Mouse (Mus musculus) adrenal gland (tissue): Measurements from ENCODE around the gene Gm49368.
"Not testable (repeated sequence)": the region's sequence is repeated elsewhere in the genome, so short reads cannot be mapped to it uniquely, and the experiment has no call there.

Source experiments
- intact Hi-C: fragments of 180-260 bp; cut with DNase I; formaldehyde crosslinking; loops from one replicate; pipeline ENCODE4 v1.15.1; 2025
- long read RNA-seq, 2 experiments: library from polyadenylated mRNA; unstranded; transcript quantifications; one replicate each; pipeline ENCODE4 v2.0.0; 2020; ENCODE audit warnings: borderline replicate concordance in 1 of 2; ENCODE audit not compliant: insufficient replicate concordance in 1 of 2

Gm49368 gene
- long read RNA-seq, experiment 1 = 0 reads
- long read RNA-seq, experiment 2 = 0 reads

DNA sequence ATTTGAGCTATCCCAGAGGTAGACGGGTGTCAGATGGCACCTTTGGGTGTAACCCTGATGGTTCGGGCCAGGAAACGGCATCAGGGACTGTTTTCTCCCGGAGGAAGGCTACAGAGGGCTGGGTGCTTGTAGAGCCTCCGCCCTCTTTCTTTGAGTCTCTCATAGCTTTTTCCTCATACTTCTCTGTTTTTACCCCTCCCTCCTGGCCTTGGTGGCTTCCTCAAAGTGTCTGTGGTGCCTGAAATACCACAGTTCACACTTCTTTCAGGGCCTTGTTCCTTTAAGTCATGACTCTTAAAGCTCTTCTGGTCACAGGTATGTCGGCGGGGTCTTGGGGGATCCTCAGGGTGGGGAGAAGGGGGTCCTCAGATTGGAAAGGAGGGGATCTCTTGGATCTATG, at the start of gene Gm49368, which contains the start of gene Itgam:
Gm49368 (plus strand) TSS at position 228 of the 400 bp plus-strand sequence.
Itgam (plus strand) TSS at position 185 of the 400 bp plus-strand sequence.
- intact Hi-C loops = no loop called here

DNA sequence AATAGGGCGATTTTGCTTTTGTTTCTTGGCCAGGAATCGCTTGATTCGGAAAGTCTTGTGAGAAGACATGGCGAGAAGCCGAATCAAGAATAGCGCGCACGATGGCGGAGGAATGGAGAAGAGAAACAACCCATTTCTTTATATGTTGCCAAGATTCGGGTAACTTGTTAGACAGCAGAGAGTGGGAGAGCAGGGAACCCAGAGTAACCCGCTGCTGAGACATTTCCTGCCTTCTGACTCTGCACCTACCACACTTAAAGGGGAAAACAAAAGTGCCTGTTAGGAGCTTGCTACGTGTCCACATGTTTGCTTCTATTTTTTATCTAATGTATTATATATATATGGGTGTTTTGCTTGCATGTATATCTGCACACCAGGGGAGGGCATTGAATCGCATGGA, 49.4 kb upstream of the Gm49368 start:
- intact Hi-C loops = loop anchor here (10.0 kb wide), 1 partner anchor 202 kb away; no protein-coding TSS in a partner anchor

DNA sequence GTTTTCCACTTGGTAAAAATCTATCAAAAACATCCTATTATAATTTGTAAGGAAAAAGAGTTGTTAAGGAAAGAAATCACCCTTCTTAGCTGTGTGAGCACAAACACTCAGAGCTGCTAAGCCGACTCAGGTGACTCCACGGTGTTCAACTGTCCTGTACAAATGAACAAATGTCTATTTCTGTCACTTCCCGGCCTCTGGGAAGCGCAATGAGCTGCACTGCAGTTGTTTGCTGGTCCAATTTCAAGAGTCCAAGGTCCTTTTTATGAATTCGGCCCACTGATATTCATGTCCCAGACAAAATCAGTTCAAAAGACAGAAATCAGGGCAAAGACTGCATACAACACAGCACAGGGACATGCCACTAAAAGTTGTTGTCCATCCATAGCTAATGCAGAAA, 46.3 kb upstream of the Gm49368 start:
- intact Hi-C loops = loop anchor here (10.0 kb wide), 1 partner anchor 199 kb away; no protein-coding TSS in a partner anchor

DNA sequence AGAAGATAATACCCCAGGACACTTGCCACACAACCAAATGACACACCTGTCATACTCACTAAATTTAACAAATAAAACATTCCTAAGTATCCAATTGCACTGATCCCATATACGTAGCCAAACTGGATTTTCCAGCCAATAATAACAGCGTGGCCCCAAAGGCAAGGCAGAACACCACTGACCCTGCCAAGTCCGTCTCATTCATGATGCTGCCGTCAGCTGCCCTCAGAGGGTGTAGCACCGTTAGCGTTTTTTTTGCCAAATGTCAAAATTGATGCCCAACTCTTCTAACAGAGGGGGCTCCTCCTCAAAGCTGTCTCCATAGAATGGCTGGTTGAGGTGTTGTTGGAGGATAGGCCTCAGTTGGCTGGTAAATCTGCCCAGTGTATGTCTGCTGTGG, 45.8 kb upstream of the Gm49368 start:
- intact Hi-C loops = loop anchor here (10.0 kb wide), 1 partner anchor 198 kb away; no protein-coding TSS in a partner anchor

DNA sequence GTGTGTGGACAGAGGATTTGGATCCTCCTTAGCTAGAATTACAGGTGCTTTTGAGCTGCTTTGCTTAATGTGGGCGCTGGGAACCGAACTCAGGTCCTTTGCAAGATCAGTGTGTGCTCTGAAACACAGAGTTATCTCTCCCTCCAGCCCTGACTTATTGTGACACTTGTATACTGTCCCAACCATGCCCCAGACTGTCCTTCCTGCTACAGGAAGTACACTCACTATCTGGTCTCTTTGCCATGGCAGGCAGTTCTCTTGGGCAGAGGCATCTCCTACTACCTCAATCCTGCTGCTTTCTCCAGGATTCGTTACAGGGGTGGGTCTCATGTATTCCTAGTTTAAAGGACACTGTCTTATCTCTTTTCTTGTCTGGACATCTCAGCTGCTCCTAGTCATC, 44.2 kb upstream of the Gm49368 start:
- intact Hi-C loops = loop anchor here (10.0 kb wide), 1 partner anchor 197 kb away; no protein-coding TSS in a partner anchor

DNA sequence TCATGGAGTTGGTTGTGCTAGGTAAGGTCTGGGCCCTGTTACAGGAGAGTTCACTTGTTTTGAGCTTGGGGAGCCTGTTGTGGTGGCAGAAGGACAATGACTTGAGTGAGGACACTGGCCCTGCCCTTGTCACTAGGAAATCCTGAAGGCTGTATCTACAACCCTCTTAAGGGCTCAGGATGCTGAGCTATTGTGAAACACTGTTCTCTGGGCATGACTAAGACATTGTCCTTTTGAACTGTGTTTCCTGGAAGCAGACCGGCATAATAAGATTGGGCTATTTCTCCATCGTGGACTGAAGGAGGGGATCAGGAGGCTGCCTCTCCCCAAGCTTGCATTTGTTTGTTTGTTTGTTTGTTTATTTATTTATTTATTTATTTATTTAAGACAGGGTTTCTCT, 43.3 kb upstream of the Gm49368 start:
- intact Hi-C loops = loop anchor here (10.0 kb wide), 1 partner anchor 196 kb away; no protein-coding TSS in a partner anchor

DNA sequence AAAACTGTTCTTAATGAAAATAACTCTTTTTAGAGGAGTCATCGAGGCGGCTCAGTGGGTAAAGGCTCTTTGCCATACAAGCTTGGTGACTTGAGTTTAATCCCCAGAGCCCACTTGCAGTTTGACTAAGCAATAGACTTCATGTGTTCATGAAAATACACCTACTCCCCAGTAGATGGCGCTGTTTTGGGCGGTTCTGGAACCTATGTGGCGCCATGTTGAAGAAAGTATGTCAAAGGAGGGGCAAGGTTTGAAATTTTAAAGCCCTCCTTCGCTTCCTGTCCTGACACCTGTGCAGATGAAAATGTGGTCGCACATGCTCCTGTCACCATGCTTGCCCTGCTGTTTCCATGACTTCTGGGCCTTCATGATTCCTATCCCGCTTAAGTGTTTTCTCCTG, 39.5 kb upstream of the Gm49368 start:
- intact Hi-C loops = no loop called here

DNA sequence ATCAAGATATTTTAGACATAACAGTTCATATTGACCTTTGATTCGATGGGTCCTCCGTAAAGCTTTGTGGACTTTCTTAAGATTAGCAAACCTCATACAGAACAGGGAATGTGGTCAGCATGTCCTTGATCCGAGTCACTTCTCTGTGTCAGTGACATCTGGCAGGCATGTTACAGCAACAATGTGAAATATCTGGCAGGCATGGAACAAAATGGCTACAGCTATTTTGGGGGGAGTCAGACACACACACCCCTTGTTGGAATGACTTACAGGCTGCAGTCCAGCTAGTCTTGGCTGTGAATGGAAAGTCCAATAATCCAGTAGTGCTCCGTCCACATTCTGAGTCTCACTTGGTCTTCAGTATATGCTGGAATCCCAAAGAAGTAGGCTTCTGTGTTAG, 38.9 kb upstream of the Gm49368 start:
- intact Hi-C loops = no loop called here

DNA sequence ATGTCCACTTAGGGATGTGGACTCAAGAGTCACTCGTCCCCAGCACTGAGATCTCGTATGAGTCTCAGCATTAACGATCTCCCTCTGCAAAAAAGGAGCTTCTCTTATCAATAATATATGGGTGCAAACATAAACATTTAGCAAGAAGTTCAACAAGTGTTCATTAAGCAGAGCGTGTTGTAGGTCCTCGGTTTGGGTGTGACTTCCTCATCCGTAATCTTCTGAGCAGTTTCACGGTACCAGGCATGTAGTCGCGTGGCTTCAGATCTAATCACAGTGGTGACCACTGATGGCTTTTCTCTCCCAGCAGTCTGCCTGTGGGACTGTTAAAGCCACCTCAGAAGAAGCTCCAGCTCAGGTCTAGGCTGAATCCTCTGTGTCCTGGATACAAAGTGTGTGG, 38.1 kb upstream of the Gm49368 start:
- intact Hi-C loops = no loop called here

DNA sequence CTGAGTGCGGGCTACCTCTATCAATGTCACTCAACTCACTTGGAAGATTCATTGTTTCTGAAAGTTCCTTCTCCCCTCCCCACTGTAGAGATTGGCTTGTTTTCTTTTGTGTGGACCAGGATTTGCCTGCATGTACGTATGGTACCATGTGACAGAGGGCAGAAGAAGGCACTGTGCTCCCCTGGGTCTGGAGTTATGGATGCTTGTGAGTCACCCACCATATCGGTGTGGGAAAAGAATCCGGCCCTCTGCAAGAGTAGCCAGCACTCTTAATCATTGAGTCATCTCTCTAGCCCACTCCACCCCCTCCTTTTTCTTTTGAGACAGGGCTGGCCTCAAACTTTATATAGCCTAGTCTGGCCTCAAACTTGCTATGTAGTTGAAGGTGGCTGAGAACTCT, 37.6 kb upstream of the Gm49368 start:
- intact Hi-C loops = no loop called here

DNA sequence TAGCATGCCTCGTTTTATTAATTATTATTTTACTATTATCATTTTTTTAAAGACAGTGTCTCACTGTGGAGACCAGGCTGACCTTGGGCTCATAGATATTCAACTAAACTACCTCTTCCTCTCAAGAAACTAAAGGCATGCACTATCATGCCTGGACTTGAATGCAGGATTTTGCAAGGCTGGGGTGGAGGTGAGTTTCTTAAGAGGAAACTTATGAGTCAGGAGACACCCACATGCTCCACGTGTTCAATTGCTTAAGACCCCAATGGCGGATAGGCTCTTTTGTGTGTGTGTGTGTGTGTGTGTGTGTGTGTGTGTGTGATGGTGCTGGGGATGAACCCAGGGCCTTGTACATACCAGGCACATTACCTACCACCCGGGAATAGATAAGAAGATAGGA, 37.1 kb upstream of the Gm49368 start:
- intact Hi-C loops = no loop called here

DNA sequence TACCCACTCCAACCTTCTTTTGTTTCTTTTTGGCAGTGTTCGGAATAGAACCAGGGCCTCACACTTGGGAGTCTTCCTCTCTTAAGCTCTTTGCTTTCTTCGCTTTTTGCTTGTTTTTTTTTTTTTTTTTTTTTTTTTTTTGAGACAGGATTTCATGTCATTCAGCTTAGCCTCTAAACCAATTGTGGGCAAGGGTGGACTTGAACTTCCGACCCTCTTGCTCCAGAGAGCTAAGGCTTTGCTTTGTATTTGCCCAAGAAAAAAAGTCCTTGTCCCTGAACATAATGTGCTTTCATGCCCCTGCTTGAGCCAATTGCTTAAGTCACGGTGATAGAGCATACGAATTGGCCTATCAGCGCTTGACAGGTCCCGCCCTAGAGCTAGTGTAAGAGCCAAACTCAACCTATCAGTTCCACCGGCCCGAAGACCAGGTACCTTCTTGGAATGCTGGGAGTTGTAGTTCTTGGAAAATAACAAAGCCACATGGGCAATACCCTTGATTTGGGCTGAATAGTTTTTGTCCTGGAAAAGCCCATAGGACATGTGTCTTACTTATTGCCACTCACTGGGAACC, 31.0 kb upstream of the Gm49368 start:
- intact Hi-C loops = no loop called here

DNA sequence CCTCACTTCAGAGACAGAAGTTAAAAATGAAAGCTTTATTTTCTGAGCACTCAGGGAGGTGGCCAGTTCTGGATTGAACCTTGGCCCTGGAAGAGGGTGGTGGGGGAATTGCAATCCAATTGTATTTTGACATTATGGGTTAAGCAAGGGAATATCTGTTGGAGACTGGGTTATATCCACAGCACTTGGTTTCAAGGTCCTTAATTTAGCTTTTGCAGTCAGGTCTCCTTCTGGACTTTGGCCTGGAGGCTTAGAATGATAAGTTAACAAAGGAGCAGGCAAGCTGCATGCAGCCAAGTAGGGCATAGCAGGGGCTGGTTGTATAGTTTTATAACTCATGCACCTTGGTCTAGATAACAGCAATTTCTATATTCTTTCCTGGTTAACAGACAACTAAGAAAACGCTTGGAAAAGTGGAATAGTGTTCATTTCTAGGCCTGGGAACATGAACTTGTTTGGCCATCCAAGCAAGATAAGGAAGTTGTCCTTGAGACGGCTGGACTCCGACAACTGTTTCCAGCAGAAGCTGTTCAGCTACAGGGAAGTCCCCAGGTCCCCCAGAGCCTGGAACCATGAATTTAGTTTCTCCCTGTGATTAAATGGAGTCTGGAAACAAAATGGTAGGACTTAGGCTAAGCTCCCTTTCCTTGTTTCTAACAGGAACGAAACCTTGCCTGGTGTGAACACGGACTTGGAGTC, 30.0 kb upstream of the Gm49368 start:
- intact Hi-C loops = no loop called here

DNA sequence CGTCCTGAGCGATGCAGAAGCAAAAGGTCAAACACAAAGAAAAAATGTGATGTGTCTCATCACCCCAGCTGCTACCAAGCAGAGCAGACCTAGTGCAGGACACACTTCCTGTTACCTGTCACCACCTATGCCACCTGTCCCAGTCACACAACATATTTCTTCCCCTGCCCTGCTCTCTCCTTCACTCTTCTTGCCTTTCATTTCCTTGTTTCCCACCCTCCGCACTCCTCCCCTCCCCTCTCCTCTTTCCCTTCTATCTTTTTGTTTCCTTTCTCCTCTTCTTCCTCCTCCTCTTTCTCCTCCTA, 29.5 kb upstream of the Gm49368 start:
- intact Hi-C loops = no loop called here

DNA sequence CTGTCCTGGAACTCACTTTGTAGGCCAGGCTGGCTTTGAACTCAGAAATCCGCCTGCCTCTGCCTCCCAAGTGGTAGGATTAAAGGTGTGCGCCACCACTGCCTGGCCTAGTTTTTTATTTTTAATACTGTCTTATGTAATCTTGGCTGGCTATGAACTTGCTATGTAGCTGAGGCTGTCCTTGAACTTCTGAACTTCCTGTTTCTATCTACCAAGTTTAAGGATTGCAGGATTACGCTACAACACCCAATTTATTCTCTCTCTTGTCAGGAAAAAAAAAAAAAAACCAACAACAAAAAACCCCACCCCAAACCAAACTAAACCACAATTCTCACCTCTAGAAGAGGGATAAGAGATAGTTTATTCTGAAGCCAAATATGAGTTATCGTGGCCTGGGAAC, 28.9 kb upstream of the Gm49368 start:
- intact Hi-C loops = no loop called here

DNA sequence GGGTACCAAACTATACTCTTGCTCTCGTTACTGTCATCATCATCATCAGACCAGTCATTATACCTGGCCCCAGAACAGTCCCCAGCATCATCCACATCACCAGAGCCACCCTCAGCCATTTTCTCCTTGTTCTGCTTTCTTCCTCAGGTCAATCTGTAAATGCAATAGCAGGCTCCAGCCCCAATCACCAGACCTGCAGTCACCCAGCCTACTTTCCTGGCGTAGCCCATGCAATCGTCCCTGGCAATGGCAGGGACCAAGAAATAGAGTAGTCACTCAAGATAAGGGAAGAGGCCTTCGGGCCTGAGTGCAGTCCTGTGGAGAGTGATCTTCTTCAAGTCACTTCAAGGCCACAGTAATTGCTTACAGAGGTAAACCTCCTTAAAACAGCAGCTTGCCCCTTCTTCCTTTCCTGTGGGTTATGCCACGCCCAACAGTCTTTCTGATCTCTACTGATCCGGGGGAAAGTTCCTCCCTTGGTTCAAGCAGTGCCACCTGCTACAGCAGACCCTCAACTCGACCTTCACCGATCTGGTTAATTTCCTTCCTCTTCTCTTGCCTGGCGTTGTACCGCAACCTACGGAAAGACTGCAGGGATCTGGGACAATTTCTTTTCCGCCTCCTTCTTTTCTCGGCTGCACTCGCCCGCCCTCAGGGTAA, 20.2 kb upstream of the Gm49368 start:
- intact Hi-C loops = not testable (repeated sequence)

DNA sequence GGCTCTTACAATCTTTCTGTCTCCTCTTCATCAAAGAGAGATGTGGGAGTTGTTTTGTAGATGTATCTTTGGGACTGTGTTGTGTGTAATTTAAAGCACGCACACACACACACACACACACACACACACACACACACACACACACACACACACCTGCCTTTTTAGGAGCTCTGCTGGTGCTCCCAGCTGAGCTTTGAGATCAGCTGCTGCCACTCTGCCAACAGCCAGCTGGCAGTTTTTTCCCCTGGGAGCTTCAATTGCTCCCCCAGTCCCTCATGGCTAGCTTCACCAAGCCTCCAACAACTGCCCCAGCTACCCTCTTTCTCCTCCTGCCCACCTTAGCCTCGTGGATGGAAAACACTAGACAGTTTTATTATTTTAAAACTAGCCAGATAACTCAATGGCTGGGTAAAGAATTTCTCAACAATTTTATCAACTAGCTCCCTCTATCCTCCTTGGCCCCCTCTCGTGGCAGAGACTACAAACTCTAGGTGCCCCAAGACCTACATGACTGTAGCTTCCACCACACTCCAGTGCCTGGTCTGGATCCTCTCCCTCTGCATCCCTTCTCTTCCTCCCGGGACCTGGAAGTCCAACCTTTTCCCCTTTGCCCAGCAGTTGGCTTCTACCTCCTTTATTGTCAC, 18.2 kb upstream of the Gm49368 start:
- intact Hi-C loops = no loop called here

DNA sequence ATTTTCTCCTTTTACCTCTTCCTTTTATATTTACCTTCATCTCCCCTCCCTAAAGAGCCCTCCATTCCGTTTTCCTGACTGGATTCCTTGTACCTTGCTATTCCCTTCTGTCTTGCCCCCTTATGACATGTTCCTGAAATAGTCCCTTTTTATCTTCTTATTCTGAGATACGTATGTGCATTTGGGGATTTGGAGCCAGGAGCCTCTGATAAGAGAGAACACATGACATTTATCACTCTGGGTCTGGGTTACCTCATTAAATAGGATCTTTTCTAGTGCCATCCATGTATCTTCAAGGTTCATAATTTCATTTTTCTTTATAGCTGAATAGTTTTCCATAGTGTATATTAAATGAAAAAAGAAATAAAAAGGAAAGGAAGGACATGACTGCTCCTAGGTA, 16.8 kb upstream of the Gm49368 start:
- intact Hi-C loops = no loop called here

DNA sequence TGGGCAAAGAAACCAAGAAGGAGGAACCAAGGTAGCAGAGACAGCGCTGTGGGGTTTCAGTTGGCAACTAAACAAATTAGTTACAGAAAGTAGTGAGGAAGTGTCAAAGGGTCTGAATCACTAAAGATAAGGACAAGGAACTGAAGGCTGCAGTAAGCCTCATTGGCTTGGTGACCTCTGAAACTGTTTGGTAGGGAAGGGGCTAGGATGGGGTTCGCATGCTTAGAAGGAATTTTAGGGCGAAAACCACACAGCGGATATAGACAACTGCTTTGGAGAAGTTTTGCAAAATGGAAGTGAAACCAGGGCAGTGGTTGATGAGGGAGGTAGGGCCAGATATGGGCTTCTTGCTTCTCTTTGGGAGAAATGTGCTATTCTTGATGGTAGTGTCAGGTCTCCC, 13.7 kb upstream of the Gm49368 start:
- intact Hi-C loops = no loop called here

DNA sequence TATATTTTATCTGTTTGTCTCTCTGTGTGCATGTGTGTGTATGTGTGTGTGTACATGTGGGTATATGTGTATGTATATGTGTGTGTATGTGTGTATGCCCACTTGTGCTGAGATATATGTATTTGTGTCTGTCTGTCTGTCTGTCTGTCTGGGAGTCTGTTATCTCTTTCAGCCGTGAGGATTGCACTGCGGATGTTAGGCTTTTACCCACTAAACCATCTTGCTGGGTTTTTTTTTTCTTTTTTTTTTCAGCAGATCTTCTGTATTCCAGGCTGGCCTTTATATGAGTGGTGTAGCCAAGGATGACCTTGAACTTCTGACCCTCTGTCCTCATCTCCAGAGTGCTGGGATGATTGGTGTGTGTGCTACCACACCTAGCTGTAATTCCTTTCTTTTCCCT, 13.2 kb upstream of the Gm49368 start:
- intact Hi-C loops = no loop called here

DNA sequence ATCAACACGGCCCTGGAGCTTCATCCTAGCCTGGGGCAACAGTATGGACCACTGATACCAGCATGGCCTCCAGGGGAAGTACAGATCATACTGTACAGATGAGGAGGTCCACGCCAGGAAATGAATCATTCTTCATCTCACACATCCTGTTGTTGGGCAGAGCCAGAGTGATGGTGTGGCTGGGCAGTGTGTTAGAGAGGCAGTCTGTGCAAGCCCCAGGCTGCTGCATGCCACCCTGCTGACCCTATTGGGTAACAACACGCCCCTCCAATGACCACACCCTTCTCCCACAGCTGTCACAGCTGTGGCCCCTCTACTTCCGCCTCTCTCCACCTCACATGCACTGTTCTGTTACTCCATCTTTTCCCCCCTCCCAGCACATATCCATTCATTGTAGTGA, 11.7 kb upstream of the Gm49368 start:
- intact Hi-C loops = no loop called here

DNA sequence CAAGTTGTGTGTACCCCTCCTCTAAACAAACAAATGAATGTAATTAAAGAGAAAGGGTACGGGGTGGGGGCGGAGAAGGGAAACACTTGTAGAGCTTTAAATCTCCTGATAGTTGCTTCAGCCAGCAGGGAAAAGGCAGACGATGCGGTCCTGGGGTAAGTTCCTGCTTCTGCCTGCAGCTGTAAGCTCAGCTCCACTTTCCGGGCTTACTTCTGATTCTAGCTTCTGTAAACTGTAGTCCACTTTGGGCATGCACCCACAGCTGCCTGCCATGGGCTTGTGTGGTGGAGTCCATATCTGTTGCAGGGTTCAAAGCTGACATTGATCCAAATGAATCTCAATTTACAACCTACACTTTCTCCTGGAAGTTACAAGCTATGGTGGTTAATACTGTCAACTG, 9.4 kb upstream of the Gm49368 start:
- intact Hi-C loops = no loop called here
